Mouse (Mus musculus): ENCODE measurements around the gene Btbd9.
A peak's percentile ranks its signal among the peaks of the same experiment; 100 is the strongest.

Btbd9 gene

GRCm38 (mm10) chr17:30222837-30223236, 353.5 kb downstream of the Btbd9 start:
- DNase-seq (ENCODE audit: extremely low read depth, low read depth, low spot score): no peak

- DNase-seq (ENCODE audit: extremely low read depth, low read depth, low spot score): no peak
Measured at GRCm38 (mm10) chr17:30222361-30222760, 353.9 kb downstream of the Btbd9 start.

DNA sequence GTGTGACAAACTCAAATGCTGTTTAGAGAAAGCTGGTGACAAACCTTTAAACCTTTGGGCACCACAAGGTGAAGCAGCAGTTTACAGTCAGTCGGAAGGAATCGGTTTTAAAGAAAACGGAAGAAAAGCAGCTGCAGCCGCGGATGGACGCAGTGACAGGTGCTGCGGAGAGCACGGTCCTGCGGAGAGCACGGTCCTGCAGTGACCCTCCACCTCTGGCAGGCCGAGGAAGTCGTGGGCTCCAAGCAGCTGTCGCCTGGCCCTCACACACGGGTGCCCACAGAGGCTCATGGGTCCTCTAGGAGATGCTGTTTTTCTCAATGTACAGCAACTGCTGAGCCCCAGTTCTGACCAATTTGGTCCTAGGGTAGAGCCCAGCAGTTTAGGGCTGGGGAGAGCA, 354.6 kb downstream of the Btbd9 start:
- DNase-seq (ENCODE audit: extremely low read depth, low read depth, low spot score): no peak

DNA sequence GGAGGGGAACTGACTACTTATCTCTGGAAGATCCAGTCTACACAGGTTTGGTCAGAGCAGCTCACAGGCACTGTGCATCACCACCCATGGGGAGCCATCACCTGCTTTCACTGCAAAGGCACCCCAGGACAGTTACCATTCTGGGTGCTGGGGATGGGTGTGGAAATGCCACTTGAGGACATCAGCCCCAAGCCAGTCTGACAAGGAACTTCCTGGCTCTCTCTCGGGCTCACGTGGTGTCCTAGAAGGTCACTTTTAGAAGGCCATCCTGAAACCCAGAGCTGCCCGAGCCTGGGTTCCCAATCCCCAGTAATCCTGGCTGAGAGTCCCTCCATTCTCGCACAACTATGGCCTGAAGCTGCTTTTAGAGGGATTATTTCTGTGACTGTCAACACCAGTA, 360.5 kb downstream of the Btbd9 start:
- no peak for DNase-seq (ENCODE audit: extremely low read depth, low read depth, low spot score)

DNA sequence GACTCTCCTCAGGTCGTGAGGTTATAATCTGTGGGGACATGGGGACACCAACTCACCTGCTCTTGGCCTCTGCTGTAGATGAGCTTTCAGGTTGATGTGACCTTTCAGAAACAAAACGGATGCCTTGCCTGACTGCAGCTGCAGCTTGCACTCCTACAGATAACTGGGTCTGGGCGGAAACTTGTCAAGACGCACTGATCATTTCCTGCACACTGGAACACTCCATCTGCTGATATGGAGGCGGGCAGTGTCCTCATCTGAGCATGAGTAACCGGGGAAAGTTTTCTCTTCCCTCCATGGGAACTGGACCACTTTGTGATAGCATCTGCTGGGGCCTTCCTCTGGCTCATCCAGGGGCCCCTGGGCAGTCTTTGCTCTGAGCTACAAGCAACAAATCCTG, 361.9 kb downstream of the Btbd9 start:
- no peak for DNase-seq (ENCODE audit: extremely low read depth, low read depth, low spot score)

DNA sequence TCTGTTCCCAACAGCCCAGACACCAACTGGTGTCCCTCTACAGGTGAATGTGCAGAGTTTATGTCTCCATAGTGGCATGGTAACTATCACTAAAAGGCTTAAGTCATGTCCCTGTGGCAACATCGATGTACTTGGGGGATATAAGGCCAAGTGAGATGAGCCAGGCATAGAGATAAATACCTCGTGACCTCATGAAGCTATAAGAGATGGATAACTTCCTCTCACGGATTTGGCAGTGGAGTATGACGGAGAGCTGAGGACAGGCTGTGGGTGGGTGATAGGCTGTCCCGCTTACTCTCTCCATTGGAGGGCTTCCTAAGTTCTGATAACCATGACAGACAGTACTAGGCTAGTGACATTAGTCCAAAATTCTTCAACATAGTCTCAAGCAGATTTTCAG, 362.9 kb downstream of the Btbd9 start:
- DNase-seq (ENCODE audit: extremely low read depth, low read depth, low spot score): no peak

GRCm38 (mm10) chr17:30212647-30213046, 363.6 kb downstream of the Btbd9 start:
- DNase-seq (ENCODE audit: extremely low read depth, low read depth, low spot score): no peak

- DNase-seq (ENCODE audit: extremely low read depth, low read depth, low spot score): peak; percentile 25
Measured at GRCm38 (mm10) chr17:30210936-30211335, 365.4 kb downstream of the Btbd9 start.

- DNase-seq (ENCODE audit: extremely low read depth, low read depth, low spot score): no peak
Measured at GRCm38 (mm10) chr17:30210262-30210661, 366.0 kb downstream of the Btbd9 start.

- no peak for DNase-seq (ENCODE audit: extremely low read depth, low read depth, low spot score)
Measured at GRCm38 (mm10) chr17:30205062-30205825, 371.0 kb downstream of the Btbd9 start.

GRCm38 (mm10) chr17:30200283-30200682, 376.0 kb downstream of the Btbd9 start:
- no peak for DNase-seq (ENCODE audit: extremely low read depth, low read depth, low spot score)

GRCm38 (mm10) chr17:30199374-30200247, 376.7 kb downstream of the Btbd9 start:
- DNase-seq (ENCODE audit: extremely low read depth, low read depth, low spot score): no peak

DNA sequence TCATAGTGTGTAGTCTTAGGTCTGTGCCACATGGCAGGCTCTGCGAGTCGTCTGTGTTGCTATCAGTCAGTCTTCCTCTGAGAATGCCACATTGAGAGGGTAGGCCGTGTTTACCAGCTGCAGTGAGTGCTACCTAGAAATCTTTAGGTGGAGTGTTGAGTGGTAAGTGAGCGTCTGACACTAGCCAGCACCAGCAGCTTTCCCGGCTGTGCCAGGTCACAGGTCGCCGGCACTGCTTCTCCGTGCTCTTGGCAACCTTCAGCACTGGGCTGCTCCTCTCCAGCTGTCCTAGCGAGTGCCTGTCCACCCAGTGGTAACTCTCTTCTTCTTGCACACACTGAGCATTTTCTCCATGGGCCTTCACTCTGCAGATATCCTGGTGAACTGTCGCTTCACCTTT, 377.9 kb downstream of the Btbd9 start:
- no peak for DNase-seq (ENCODE audit: extremely low read depth, low read depth, low spot score)

- DNase-seq (ENCODE audit: extremely low read depth, low read depth, low spot score): no peak
Measured at GRCm38 (mm10) chr17:30197280-30198030, 378.8 kb downstream of the Btbd9 start.

- DNase-seq (ENCODE audit: extremely low read depth, low read depth, low spot score): no peak
Measured at GRCm38 (mm10) chr17:30196401-30197279, 379.6 kb downstream of the Btbd9 start.

DNA sequence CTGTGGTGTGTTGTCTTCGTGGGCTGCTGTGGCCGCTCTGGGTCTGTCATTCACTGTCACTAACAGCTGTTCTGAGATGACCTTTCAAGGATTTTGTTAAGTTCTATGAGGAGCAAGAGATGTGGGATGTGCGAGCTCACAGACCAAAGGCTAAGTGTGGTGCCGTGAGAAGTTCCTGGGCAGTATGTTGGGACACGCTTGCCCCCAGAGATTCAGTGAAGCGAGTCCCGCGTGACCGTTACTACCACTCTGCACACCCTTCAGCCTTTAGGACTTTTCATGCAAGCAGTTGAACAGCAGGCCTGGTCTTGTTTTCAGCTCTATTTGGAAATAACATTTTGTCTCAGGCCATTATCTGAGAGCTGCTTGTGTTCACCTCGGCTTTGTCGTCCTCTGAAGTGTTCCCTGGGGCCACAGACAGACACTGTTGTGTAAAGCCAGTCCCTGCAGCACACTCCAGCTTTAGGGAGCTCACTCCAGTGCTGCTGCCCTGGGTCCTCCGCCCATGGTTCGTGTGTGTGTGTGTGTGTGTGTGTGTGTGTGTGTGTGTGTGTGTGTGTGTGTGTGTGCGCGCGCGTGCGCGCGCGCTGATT, 380.6 kb downstream of the Btbd9 start:
- peak; percentile 67 for DNase-seq (ENCODE audit: extremely low read depth, low read depth, low spot score)

DNA sequence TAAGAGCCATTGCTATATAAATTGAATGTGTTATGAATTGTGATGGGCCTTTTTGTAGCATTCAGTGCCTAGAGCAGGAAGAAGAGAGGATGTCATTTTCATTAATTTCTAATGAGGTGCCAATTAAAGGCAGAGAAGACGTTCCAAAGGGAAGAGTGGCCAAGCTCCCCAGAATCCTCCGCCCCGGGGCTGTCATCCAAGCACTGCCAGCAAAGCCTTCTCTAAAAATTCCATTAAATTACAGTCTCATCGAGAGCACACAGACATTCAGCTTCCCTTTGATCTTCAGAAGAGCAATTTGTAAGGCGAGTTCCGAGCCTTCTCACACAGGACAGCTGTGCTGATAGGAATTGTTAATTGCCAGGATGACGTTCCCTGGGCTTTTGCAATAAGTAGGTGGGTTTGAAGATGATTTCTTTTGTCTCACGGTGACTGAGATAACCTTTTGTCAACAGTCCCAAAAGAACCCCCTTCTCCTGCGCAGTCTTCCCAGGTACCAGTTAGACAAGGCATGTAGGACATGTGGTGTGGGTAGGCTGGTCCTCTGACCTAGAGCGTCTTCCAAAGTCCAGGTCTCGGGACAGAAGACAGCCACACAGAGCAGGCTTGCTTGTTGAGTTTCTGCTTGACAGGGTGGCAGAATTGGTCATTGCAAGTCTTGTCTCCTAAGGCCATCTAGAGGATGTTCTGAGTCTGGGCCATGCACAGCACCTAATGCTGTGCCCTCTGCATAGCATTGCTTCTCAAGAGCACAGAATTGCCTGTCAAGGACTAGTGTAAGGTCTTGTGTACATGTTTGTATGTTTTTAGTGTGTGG, 381.5 kb downstream of the Btbd9 start:
- no peak for DNase-seq (ENCODE audit: extremely low read depth, low read depth, low spot score)

DNA sequence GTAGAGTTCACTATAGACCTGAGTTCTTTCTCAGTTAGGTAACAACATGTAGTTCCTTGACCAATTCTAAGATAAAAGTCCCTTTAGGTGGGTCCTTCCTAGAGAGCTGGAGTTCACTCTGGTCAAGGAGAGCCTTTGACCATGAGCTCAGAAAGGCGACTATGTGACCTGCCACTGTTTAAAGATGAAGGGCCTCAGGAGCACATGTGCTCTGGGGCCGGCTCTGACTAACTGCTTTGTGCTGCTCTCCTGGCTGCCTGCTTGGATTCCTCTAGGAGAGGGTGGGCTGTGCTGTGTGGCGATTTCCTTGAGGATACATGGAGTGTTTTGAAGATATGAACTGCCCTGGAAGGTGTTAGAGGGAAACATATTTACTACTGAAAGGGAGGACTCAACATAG, 382.2 kb downstream of the Btbd9 start:
- DNase-seq (ENCODE audit: extremely low read depth, low read depth, low spot score): no peak

DNA sequence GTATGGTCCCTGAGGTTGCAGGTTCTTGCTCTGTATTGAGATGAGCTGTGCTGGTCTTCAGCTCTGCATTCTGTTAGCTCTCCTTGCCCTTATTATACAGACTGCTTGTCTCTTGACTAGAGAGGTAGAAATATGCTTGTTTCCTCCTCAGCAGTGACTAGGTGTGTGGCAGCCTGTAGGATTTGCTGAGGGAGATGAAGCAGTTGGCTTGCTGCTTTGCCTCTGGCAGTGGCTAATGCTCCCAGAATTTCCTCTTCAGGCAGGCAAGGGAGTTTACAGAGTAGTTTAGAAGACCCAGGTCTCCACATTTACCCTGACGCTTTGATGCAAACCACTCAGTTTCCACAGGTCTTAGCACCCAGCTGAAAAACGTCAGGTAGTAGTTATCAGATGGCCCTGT, 382.7 kb downstream of the Btbd9 start:
- no peak for DNase-seq (ENCODE audit: extremely low read depth, low read depth, low spot score)
